Mouse (Mus musculus) heart, adult 18-20 months (tissue): ENCODE measurements around the gene Fbxl14. TPM values are rescaled to one million over a fixed set of nuclear protein-coding genes. Genes with fewer than 3 reads are reported as not detected.

Source experiments
- DNase-seq, 2 experiments: peaks; one replicate each; pipeline ENCODE4 v3.0.0; 2021 to 2022; ENCODE audit warnings: mixed read lengths in 1 of 2
- total RNA-seq, 2 experiments: library from RNA; stranded (reverse); gene quantifications; 2 replicates each; pipeline ENCODE4 v1.2.3; 2021

Fbxl14 gene
- total RNA-seq, 2 experiments from 2014 or later, result 15.0 to 15.6 TPM

GRCm38 (mm10) chr6:119491997-119492629 lies 12.6 kb downstream of the Fbxl14 start:
- no peak for DNase-seq

DNA sequence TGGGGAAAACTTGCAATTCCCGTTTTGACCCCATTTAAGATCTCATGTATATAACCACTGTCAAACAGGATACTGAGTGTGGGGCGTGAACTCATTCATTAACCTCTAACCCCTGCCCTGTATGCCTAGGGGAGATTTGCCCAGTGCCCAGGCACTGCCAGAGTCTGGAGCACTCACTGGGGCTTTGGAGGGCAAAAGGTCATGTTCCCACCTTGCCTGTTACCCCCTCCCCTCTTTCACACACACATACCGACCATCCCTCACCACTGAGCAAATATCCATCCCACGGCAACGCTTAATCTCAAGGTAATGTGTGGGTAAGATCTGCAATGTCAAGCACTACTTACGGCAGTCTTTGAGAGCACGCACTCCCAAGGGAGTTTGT lies 13.2 kb downstream of the Fbxl14 start:
- DNase-seq, result no peak

DNA sequence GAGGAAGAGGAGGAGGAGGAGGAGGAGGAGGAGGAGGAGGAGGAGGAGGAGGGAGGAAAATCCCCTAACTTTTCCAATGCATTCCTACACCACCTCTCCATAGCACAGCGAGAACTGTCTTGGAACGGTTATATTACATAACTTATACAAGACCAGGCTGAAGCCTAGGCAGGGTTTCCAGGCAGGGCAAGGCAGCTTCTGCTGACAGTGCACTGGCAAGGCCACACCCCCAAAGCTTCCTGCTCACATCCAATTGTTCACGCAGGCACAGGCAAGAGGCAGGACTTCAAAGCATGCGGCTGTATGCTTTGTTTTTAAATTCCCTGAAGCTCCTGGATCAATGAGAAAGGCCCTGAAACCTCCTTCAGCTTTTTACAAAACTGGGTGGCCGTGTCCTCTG lies 19.8 kb downstream of the Fbxl14 start:
- DNase-seq, result peak; percentile 47 to 66

DNA sequence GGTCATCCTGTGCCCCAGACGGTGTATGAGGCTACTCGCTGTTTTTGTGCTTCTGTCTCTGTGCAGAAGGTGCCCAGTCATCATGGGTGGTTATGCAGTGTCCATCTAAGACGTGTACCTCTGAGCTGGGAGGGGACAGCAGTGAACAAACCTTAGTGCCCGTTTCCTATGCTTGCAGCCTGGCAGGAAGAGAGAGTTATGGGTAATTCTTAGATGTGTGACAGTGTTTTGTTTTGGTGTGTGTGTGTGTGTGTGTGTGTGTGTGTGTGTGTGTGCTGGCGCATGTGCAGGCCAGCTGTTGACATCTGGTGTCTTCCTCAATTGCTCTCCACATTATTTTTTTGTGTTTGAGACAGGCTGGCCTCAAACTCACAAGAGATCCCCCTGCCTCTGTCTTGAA lies 20.6 kb downstream of the Fbxl14 start:
- DNase-seq, result no peak

- no peak for DNase-seq
These were observed 22.6 kb downstream of the Fbxl14 start for GRCm38 (mm10) chr6:119502031-119502430.

DNA sequence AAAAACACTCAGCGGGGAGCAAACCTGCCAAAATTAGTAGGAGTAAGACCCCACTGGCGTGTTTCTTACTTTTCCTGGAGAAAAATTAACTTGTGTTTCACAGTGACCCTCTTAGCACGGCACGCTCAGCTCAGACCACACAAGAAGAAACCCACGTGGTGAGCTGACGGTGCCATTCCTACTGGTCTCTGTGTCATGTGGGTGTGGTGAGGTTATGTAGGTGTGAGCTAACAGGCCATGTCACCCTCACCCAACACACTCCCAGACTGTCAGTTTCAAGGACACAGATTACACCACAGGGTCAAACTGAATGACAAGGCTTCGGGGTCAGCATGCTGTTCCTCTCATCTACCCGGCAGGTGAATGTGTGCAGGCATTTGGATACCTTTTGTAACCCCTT lies 25.3 kb downstream of the Fbxl14 start:
- DNase-seq, result no peak

DNA sequence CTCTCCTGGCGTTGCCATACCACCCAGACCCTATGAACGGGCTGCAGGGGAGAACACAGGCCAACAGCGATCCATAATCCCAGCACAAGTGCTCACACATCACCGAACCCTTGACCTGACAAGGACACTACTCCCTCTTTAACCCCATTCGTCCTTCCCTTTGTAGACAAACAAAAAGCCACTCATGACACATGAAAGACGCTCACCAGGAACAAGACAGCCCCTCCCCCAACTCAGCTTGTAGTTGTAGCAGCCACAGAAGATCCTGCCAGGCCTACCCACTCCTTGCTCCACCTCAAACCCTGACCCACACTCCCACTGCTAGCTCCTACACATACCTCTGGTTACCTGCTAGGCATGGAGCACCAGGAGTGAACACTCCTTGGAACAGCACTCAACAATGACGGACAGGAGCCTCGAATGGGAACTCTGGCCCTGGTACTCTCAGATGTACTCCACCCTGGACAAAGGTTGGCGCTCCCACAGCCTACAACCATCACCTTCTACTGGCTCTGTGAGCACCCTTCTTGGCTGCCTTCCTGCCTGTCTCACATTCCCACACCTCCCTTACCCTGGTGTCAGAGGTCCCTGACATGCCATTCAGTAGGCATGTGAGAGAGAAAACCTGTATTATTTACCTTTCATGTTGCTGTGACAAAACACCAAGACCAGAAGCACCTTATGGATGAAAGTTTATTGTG lies 26.2 kb downstream of the Fbxl14 start:
- no peak for DNase-seq

- no peak for DNase-seq
These were observed 28.8 kb downstream of the Fbxl14 start for GRCm38 (mm10) chr6:119508221-119508620.

DNA sequence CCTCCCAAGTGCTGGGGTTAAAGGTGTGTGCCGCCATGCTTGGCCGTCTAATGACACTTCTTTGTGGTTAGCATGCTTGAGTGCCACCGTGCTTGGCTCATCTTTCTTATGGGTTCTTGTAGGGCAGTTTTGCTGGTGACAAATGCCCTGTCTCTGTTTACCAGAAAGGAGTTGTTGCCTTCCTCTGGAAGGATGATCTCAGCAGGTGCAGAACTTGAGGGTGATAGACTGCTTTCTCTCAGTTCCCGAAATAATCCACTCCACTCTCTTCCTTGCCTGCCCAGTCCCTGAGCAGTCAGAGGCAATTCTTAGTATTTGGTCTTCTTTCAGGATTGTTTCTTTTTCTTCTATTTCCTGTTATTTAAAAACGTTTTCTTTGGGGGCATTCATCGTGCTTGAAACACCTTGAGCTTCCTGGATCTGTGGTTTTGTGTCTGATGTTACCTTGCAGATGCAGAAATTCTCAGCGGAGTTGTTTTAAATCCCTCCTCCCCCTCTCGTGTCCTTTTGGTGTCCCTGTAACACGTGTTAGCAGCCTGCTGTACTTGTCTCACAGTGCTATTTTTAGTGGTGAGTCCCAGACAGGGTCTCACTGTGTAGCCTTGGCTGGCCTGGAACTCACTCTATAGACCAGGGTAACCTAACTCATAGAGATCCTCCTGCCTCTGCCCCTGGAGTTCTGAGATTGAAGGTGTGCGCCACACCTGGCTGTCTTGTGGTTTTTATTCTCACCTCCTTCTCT lies 29.3 kb downstream of the Fbxl14 start:
- peak; percentile 28 to 46 for DNase-seq

DNA sequence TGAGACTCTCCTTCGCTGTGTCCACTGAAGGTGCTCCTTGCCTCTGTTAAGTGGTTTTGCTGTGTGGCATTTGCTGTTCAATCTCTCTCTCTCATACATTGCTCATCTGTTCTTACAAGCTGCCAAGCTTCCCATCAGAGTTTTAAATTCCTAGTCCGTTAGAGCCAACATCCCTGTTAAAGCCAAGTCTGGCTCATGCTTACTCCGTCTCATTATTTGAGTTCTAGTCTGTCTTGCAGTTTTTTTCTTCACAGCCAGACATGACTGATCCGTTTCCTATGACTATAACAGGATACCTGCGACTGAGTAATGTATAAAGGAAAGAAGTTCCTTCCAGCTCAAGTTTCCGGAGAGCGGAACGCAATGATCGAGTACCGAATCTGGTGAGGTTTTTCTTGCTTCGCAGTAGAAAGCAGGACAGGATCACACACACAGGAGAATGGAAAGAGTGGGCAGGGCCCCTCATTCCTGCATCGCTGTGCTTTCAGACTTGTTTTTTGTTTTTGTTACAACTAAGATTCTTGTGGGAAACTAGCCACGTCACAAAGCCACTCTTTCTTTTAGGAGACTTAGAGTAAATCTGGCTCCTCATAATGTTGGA lies 30.1 kb downstream of the Fbxl14 start:
- DNase-seq, result no peak

GRCm38 (mm10) chr6:119512701-119513100 lies 33.2 kb downstream of the Fbxl14 start:
- no peak for DNase-seq

DNA sequence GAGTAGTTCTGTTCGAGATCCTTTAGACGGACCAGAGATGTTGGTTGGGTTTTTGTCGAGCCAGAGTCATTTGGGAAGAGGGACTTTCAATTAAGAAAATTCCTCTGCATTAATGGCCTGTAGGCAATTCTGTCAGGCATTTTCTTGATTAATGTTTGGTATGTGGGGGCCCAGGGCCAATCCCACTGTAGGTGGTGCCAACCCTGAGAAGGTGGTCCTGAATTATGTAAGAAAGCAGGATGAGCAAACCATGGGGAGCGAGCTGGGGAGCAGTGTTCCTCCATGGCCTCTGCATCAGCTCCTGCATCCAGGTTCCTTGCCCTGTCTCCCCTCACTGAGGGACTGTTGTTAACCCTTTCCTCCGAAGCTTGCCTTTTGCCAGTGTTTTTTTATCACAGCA lies 34.0 kb downstream of the Fbxl14 start:
- DNase-seq, result no peak

- no peak for DNase-seq
These were observed 34.6 kb downstream of the Fbxl14 start for GRCm38 (mm10) chr6:119514085-119514484.

DNA sequence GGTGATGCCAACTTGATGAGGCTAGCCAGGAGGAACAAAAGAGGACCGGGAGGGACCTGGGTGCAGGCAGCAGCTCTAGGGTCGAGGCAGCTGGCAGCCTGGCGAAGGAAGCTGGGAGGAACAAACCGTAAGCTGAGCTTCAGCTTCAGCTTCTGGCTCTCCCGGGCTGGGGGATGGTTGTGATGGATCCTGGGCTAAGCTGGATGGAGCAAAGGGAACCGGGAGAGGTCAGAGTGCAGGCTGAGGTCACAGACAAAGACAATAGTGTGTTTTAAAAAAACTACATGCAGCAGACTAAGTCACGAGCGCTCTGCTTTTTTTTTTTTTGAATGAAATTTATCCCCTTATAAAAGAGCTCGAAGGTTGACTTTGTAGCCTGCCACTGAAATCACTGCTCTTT lies 41.3 kb downstream of the Fbxl14 start:
- no peak for DNase-seq

DNA sequence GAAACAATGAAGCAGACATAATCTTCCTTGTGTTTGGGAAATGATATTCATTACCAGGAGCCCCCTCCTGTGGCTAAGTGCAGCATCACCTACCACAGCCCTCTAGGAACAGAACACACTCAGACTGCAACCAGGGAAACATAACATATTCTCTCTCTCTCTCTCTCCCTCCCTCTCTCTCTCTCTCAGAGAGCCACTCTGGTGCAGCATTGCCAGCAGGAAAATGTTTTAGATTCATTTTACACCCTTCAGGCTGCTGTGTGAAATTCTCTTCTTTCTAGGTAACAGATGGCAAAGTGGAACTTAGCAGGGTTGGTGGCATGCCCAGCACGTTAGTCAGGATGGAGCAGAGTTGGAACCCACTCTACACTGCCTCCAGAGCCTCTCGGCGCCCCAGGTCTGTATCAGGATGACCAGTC lies 42.0 kb downstream of the Fbxl14 start:
- DNase-seq, result no peak

GRCm38 (mm10) chr6:119521931-119522391 lies 42.5 kb downstream of the Fbxl14 start:
- no peak for DNase-seq

DNA sequence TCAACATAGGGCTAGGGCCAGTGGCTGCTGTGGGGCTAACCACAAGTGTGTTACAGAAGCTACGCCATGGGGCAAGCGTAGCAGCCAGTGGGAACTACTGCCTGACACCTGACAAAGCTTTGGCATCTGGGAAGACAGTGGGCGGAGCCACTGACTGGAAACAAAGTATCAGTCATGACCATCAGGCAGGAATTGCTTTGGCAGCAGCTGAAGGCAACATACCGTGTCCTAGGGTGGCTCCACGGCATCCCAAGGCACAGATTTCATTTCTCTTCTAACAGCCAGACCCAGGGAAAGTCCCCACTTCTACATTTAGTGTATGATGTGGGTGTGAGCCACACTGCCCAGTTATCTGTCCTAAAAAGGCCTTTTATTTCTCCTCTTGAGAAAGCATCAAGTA lies 47.0 kb downstream of the Fbxl14 start:
- no peak for DNase-seq

DNA sequence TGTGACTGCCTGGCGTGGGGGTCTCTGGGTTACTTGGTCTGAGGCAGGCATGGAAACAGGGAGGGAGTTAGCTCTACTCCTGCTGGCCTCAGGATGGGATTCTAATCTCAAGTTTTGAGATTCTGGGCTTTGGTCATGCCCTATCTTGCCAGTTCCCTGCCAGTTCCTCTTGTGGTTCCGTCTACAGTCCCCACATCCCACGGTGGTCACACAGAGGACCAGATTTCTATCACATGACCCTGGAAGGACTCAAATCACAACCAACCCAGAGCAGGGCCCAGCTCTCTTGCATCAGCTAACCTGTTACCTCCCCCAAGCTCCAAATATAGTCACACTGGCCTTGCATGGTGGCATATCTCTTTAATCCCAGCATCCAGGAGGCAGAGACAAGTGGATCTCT lies 50.2 kb downstream of the Fbxl14 start:
- no peak for DNase-seq
